Mouse (Mus musculus) adrenal gland, postnatal 25 days (tissue): Measurements from ENCODE around the gene Mei1. TPM values are rescaled to one million over a fixed set of nuclear protein-coding genes. Genes with fewer than 3 reads are reported as not detected.

Source experiments
- total RNA-seq: library from RNA; stranded (reverse); gene quantifications from 2 replicates; pipeline ENCODE4 v1.2.3, GENCODE M21; 2021

The Mei1 gene
- total RNA-seq, 1 experiment from 2014 or later, result 4.3 TPM

Other genes starting within 250 kb of the Mei1 start
- 72.3 and 86.1 TPM in 2 replicates for gene Tob2, start 211.2 kb upstream of the Mei1 start, total RNA-seq
- gene Phf5a, start 198.1 kb upstream of the Mei1 start, total RNA-seq, result 53.8 and 58.7 TPM in 2 replicates
- 641 and 903 TPM in 2 replicates for gene Aco2, start 197.7 kb upstream of the Mei1 start, total RNA-seq
- 21.4 and 28.9 TPM in 2 replicates for gene Polr3h, start 143.8 kb upstream of the Mei1 start, total RNA-seq
- 9.9 and 20.0 TPM in 2 replicates for gene Csdc2, start 133.2 kb upstream of the Mei1 start, total RNA-seq
- gene Pmm1, start 109.1 kb upstream of the Mei1 start, total RNA-seq, result 70.2 and 103 TPM in 2 replicates
- gene 1700029P11Rik, start 89.5 kb upstream of the Mei1 start, total RNA-seq, result not detected in 2 replicates
- 81.4 and 102 TPM in 2 replicates for gene Xrcc6, start 82.2 kb upstream of the Mei1 start, total RNA-seq
- gene Desi1, start 36.1 kb upstream of the Mei1 start, total RNA-seq, result 80.3 and 81.7 TPM in 2 replicates
- 83.1 and 99.8 TPM in 2 replicates for gene Snu13, start 22.4 kb upstream of the Mei1 start, total RNA-seq
- not detected in 2 replicates for gene 4930407I10Rik, start 10.8 kb upstream of the Mei1 start, total RNA-seq
- 11.2 and 11.3 TPM in 2 replicates for gene Ccdc134, start 57.9 kb downstream of the Mei1 start, total RNA-seq
- 85.2 and 95.5 TPM in 2 replicates for gene Srebf2, start 77.2 kb downstream of the Mei1 start, total RNA-seq
- 0.24 and 0.48 TPM in 2 replicates for gene Shisa8, start 142.8 kb downstream of the Mei1 start, total RNA-seq
- gene Tnfrsf13c, start 154.4 kb downstream of the Mei1 start, total RNA-seq, result 0.21 TPM in 1 of 2 replicates, not detected in the other
- 5.9 and 7.5 TPM in 2 replicates for gene Cenpm, start 174.8 kb downstream of the Mei1 start, total RNA-seq
- gene 1500009C09Rik, start 182.4 kb downstream of the Mei1 start, total RNA-seq, result 0.62 TPM in 1 of 2 replicates, not detected in the other
- gene Sept3, start 204.9 kb downstream of the Mei1 start, total RNA-seq, result 3.0 and 4.3 TPM in 2 replicates
- not detected in 2 replicates for gene Wbp2nl, start 229.0 kb downstream of the Mei1 start, total RNA-seq